Mouse (Mus musculus) heart, embryonic 14.5 days (tissue): Measurements from ENCODE around the gene Egln3. TPM values are rescaled to one million over a fixed set of nuclear protein-coding genes. Genes with fewer than 3 reads are reported as not detected.
A peak's percentile ranks its signal among the peaks of the same experiment; 100 is the strongest.

Experiments used
- ATAC-seq: fragments of 200-750 bp; cut with Nextera tagmentation; 2 replicates; pipeline ENCODE4 v1.8.0; 2017; ENCODE audit warnings: low read depth, moderate TSS enrichment; ENCODE audit not compliant: insufficient number of reproducible peaks, insufficient read depth, low FRiP score
- H3K27ac ChIP-seq, 2 experiments: fragments of 200-500 bp in 1 of 2; fragments of 300-500 bp in 1 of 2; sonication (generic) in 1 of 2; replicated peaks in 1 of 2; 2 replicates each; pipeline ENCODE4 v1.5.1; 2012 to 2014; ENCODE audit warnings: low read depth in 2 of 2, low read length in 2 of 2, control low read depth in 1 of 2, mild to moderate bottlenecking in 1 of 2, mixed read lengths in 1 of 2; ENCODE audit not compliant: control insufficient read depth in 1 of 2, insufficient read depth in 1 of 2
- H3K27me3 ChIP-seq: fragments of 300-500 bp; sonication (generic); 2 replicates; pipeline ENCODE4 v1.6.1; 2014; ENCODE audit warnings: mild to moderate bottlenecking, low read length, control low read depth; ENCODE audit not compliant: control insufficient read depth, insufficient read depth
- H3K36me3 ChIP-seq: fragments of 300-500 bp; sonication (generic); 2 replicates; pipeline ENCODE4 v1.6.1; 2014; ENCODE audit warnings: mild to moderate bottlenecking, control low read depth, low read length, mixed read lengths; ENCODE audit not compliant: control insufficient read depth, insufficient read depth
- H3K4me1 ChIP-seq, 2 experiments: fragments of 200-500 bp in 1 of 2; fragments of 300-500 bp in 1 of 2; sonication (generic) in 1 of 2; 2 replicates each; pipeline ENCODE4 v1.6.1; 2012 to 2014; ENCODE audit warnings: low read length in 2 of 2, control low read depth in 1 of 2, mixed read lengths in 1 of 2; ENCODE audit not compliant: control insufficient read depth in 2 of 2, insufficient read depth in 2 of 2
- H3K4me2 ChIP-seq: fragments of 300-500 bp; sonication (generic); 2 replicates; pipeline ENCODE4 v1.6.1; 2014; ENCODE audit warnings: mild to moderate bottlenecking, low read length
- H3K4me3 ChIP-seq, 2 experiments: fragments of 200-500 bp in 1 of 2; fragments of 300-500 bp in 1 of 2; sonication (generic) in 1 of 2; 2 replicates each; pipeline ENCODE4 v1.5.1; 2012 to 2014; ENCODE audit warnings: low read length in 2 of 2, mild to moderate bottlenecking in 2 of 2, control low read depth in 1 of 2, low read depth in 1 of 2, moderate library complexity in 1 of 2; ENCODE audit not compliant: control insufficient read depth in 1 of 2, insufficient read depth in 1 of 2
- H3K9ac ChIP-seq: fragments of 300-500 bp; sonication (generic); 2 replicates; pipeline ENCODE4 v1.6.1; 2014; ENCODE audit warnings: mild to moderate bottlenecking, low read length
- H3K9me3 ChIP-seq: fragments of 300-500 bp; sonication (generic); 2 replicates; pipeline ENCODE4 v1.6.1; 2016; ENCODE audit warnings: low read length, control low read depth; ENCODE audit not compliant: control insufficient read depth
- WGBS: fragments of 180-500 bp; shearing (Covaris S2); extraction: QIAGEN DNeasy Blood & Tissue Kit; methylation state at CpG from one replicate; pipeline ENCODE4 v1.1.7; 2014; 5-methylcytosine and 5-hydroxymethylcytosine counted together
- polyA plus RNA-seq: library from polyadenylated mRNA; unstranded; fragments of >200 nt; fragmentation: Nextera tagmentation; extraction: Ambion mirVana; gene quantifications from 2 replicates; pipeline ENCODE4 v1.2.1, GENCODE M21; 2014

Egln3 gene
- polyA plus RNA-seq: 13.8 and 14.9 TPM in 2 replicates

- Histone ChIP-seq H3K27me3 (0 out of 2 replicates have a peak, but pooled peaks cover 4% of the 10 kb centered on the region), H3K27ac (peak within 1 kb of the TSS; percentile 17 to 55; a peak in 3 of 4 replicates), H3K9ac (peak within 1 kb of the TSS; percentile 84), H3K4me2 (peak within 1 kb of the TSS; percentile 92), H3K4me3 (peak within 1 kb of the TSS; percentile 68 to 73), H3K4me1 (peaks cover 6 to 20% of the 10 kb centered on the region in 2 experiments; a peak in 3 of 4 replicates), H3K36me3 (no peaks in the 10 kb centered on the region), H3K9me3 (no peaks in the 10 kb centered on the region)
- under 1% methylated on average over 25 of the region's 25 CpGs for WGBS
- peak; percentile 85 for ATAC-seq
Measured at GRCm38 (mm10) chr12:54203656-54204045, at the start of gene Egln3. Egln3 (minus strand) TSS chr12:54203860.

DNA sequence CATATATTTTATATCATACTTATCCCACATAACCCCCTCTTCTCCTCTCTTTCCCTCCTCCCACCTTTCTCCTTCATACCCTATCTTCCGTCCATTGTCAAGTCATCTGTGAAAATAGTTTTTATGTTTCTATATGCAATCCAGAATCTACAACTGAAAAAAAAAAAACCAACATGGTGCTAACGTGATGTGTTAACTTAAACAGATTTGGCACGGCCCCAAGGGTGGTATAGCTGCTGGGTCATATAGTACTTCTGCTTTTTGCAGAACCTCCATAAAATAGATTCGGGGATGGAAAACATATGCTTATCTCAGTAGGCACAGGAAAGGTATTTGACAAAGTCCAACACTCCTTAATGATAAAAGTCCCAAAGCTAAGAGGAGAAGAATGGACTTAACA, 49.8 kb upstream of the Egln3 start:
- Histone ChIP-seq H3K36me3 (no peaks in the 10 kb centered on the region), H3K4me3 (no peak overlapping the region), H3K9me3 (no peaks in the 10 kb centered on the region), H3K27ac (no peak overlapping the region), H3K27me3 (no peaks in the 10 kb centered on the region), H3K4me2 (no peak overlapping the region), H3K4me1 (no peaks in the 10 kb centered on the region), H3K9ac (no peak overlapping the region)
- no peak for ATAC-seq
- WGBS: 76% methylated on average over 4 of the region's 4 CpGs

DNA sequence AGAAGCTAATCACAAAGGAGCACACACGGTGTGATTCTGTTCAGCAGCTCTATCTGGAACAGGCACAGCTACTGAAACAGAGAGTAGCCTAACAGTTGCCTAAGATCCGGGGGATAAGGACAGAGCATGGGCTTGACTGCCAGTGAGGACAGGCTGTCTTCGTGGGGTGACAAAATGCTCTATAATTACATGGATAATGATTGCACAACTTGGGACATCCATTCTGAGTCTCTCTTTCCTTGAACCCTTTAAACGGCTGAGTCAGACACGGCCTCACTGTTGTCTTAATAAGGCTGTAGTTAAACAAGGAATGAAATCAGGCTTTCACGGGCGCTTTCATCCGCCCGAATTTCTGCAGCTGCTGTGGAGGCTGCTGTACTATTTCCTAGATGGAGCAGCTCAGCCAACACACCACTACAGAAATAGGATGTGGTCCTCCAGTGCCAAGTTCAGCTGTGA, 48.3 kb upstream of the Egln3 start:
- Histone ChIP-seq H3K9ac (no peak overlapping the region), H3K27ac (no peak overlapping the region), H3K4me3 (no peak overlapping the region), H3K4me1 (no peaks in the 10 kb centered on the region), H3K27me3 (no peaks in the 10 kb centered on the region), H3K4me2 (no peak overlapping the region), H3K36me3 (no peaks in the 10 kb centered on the region), H3K9me3 (no peaks in the 10 kb centered on the region)
- 76% methylated on average over 9 of the region's 9 CpGs for WGBS
- ATAC-seq: no peak

DNA sequence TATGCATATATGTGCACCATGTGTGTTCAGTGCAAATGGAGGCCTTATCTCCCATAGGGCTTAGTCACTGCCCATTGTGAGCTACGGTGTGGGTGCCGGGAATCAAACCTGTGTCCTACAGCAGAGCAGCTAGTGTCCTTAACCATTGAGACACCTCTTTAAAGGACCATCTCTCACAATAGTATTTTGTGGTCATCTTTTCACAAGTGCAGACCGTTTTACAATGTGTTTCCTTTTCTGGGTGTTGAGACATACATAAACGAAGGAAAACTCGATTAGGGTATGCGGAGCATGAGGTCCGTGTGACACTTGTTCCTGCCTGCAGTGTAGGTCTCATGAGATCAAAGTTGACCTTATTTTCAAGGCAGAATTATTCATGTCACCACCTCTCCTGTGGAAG, 44.2 kb upstream of the Egln3 start:
- H3K36me3 ChIP-seq: no peaks in the 10 kb centered on the region
- H3K27ac ChIP-seq: no peak overlapping the region
- no peaks in the 10 kb centered on the region for H3K4me1 ChIP-seq
- no peak for ATAC-seq
- no peaks in the 10 kb centered on the region for H3K9me3 ChIP-seq
- WGBS: 88% methylated on average over 7 of the region's 7 CpGs
- H3K9ac ChIP-seq: no peak overlapping the region
- H3K4me2 ChIP-seq: no peak overlapping the region
- H3K27me3 ChIP-seq: no peaks in the 10 kb centered on the region
- H3K4me3 ChIP-seq: no peak overlapping the region

GRCm38 (mm10) chr12:54243158-54243557, 39.5 kb upstream of the Egln3 start:
- Histone ChIP-seq H3K27ac (no peak overlapping the region), H3K4me1 (no peaks in the 10 kb centered on the region), H3K9me3 (no peaks in the 10 kb centered on the region), H3K4me2 (no peak overlapping the region), H3K36me3 (no peaks in the 10 kb centered on the region), H3K4me3 (no peak overlapping the region), H3K27me3 (no peaks in the 10 kb centered on the region), H3K9ac (no peak overlapping the region)
- WGBS: 76% methylated on average over 5 of the region's 5 CpGs
- no peak for ATAC-seq

- Histone ChIP-seq H3K9me3 (no peaks in the 10 kb centered on the region), H3K27me3 (no peaks in the 10 kb centered on the region), H3K4me2 (no peak overlapping the region), H3K4me1 (no peaks in the 10 kb centered on the region), H3K36me3 (no peaks in the 10 kb centered on the region), H3K27ac (no peak overlapping the region), H3K9ac (no peak overlapping the region), H3K4me3 (no peak overlapping the region)
- 67% methylated on average over 6 of the region's 6 CpGs for WGBS
- ATAC-seq: no peak
Measured at GRCm38 (mm10) chr12:54241976-54242375, 38.3 kb upstream of the Egln3 start.

- 82% methylated on average over 6 of the region's 6 CpGs for WGBS
- Histone ChIP-seq H3K4me2 (no peak overlapping the region), H3K9me3 (no peaks in the 10 kb centered on the region), H3K4me1 (no peaks in the 10 kb centered on the region; a peak in 1 of 4 replicates), H3K4me3 (no peak overlapping the region), H3K36me3 (no peaks in the 10 kb centered on the region), H3K27ac (no peak overlapping the region), H3K9ac (no peak overlapping the region), H3K27me3 (no peaks in the 10 kb centered on the region; the same call in 1 of the 2 replicates)
- no peak for ATAC-seq
Measured at GRCm38 (mm10) chr12:54233794-54234193, 30.1 kb upstream of the Egln3 start.

DNA sequence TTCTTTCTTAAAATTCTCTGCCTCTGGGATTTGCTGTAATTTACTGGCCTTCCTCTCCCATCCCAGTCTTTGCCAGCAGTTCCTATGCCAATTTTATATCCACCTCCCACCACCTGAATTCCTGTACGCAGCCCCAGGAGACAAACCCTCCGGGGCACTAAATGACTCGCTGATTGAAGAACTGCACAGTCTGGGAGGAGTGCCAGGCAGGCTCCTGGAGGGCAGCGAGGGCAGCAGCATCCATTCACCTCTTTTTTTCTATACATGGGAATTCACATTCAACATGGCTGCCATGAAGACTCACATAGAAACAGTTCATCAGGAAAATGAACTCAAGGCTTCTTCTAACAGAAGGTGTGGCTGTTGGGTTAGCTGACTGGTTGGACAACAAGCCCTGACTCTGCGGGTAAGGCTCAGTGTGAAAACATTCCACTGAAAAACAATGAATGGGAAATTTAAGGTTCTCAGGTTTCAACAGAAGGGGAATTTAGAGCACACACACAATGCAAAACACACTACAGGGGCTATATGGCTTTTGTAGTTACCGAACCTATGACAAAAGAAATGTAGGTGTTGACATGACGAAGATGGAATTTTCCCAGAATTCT, 29.4 kb upstream of the Egln3 start:
- Histone ChIP-seq H3K36me3 (no peaks in the 10 kb centered on the region), H3K4me2 (no peak overlapping the region), H3K4me1 (no peaks in the 10 kb centered on the region; a peak in 1 of 4 replicates), H3K4me3 (no peak overlapping the region), H3K9ac (no peak overlapping the region), H3K27me3 (no peaks in the 10 kb centered on the region; the same call in 1 of the 2 replicates), H3K9me3 (no peaks in the 10 kb centered on the region), H3K27ac (no peak overlapping the region)
- WGBS: 55% methylated on average over 7 of the region's 7 CpGs
- ATAC-seq: no peak
